Mouse (Mus musculus) liver, adult 2 months (tissue): ENCODE results near the gene Olfr547.

ENCODE experiments used
- CTCF ChIP-seq: fragments of 200-500 bp; IDR thresholded peaks from 2 replicates; pipeline ENCODE4 v1.5.1; 2011; ENCODE audit warnings: low read depth, low read length, control low read depth
- POLR2A ChIP-seq: fragments of 200-500 bp; IDR thresholded peaks from 2 replicates; pipeline ENCODE4 v1.6.1; 2011; ENCODE audit warnings: low read length, control low read depth; ENCODE audit not compliant: insufficient read depth; ENCODE audit errors: extremely low read depth

GRCm38 (mm10) chr7:102508666-102509065, 25.9 kb upstream of the Olfr547 start:
- TF ChIP-seq CTCF, result no peak
- TF ChIP-seq POLR2A, result no peak
